Comparison of ENCODE assay signal across 8 mouse cellular contexts in the genomic region with DNA sequence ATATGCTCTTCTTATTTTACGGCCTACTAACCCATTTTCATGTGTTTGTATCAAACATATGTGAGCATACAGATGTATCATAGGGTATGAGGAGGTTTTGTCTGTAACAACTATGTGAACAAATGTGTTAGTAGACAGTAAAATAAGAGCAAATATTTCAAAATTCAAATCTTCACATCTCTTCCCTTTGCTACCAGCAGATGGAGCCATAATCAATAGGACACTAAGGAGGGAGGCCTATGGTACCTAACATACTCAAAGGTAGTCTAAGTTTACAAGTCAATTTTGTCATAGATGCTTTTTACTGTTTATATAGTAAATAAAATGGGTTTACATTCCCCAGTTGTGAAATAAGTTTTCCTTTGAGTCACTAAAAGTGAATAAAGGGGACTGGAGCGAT.
DNase-seq lines count a peak whose midpoint lies in the region; ATAC-seq and TF ChIP-seq lines count a peak whose summit lies in the region.
"Had no signal": no experiment of that assay in that cellular context is flagged by ENCODE, and none has a peak within 500 bp of the region (broad histone marks: within the 10 kb centered on the region; RNA-seq: fewer than 3 reads in every experiment).

No protein-coding gene starts in this region.

- no peak for ATAC-seq in intestine, postnatal 0 days
- ATAC-seq in intestine, embryonic 16.5 days: no peak
- ATAC-seq in embryonic facial prominence, embryonic 14.5 days (ENCODE audit: low read depth): no peak

- no peaks in the 10 kb centered on the region for H3K27me3 ChIP-seq in intestine, postnatal 0 days (replicated peaks; ENCODE audit: control insufficient read depth, insufficient read depth, low read length)
- no peaks in the 10 kb centered on the region for H3K27me3 ChIP-seq in intestine, embryonic 16.5 days (replicated peaks; ENCODE audit: control insufficient read depth, insufficient read depth, low read length)
- H3K27me3 ChIP-seq in E14TG2a.4 (ENCODE audit: insufficient read depth, low read length): no peaks in the 10 kb centered on the region
- no peaks in the 10 kb centered on the region for H3K27me3 ChIP-seq in embryonic facial prominence, embryonic 14.5 days (replicated peaks; ENCODE audit: control insufficient read depth, insufficient read depth, low read length)
- H3K27me3 ChIP-seq: embryonic facial prominence, embryonic 12.5 days had no signal

- TF ChIP-seq CTCF in intestine, postnatal 0 days (IDR thresholded peaks at IDR 0.05; ENCODE audit: low read depth): peak; percentile 84
- TF ChIP-seq CTCF in E14TG2a.4 (conservative IDR thresholded peaks at IDR 0.05; ENCODE audit: low read length): peak; percentile 45

- H3K9ac ChIP-seq in intestine, postnatal 0 days (ENCODE audit: low read depth, low read length): no peak overlapping the region
- H3K9ac ChIP-seq in intestine, embryonic 16.5 days (ENCODE audit: low read depth, low read length): no peak overlapping the region
- H3K9ac ChIP-seq in embryonic facial prominence, embryonic 14.5 days (ENCODE audit: low read depth, low read length): no peak overlapping the region
- H3K9ac ChIP-seq: embryonic facial prominence, embryonic 12.5 days had no signal

- no peaks in the 10 kb centered on the region for H3K9me3 ChIP-seq in intestine, postnatal 0 days (ENCODE audit: control insufficient read depth)
- no peaks in the 10 kb centered on the region for H3K9me3 ChIP-seq in intestine, embryonic 16.5 days (ENCODE audit: control insufficient read depth, low read length)
- H3K9me3 ChIP-seq in E14TG2a.4 (ENCODE audit: low read length): no peaks in the 10 kb centered on the region
- H3K9me3 ChIP-seq in embryonic facial prominence, embryonic 14.5 days (ENCODE audit: control insufficient read depth, low read length): no peaks in the 10 kb centered on the region
- H3K9me3 ChIP-seq: embryonic facial prominence, embryonic 12.5 days had no signal

- 97% methylated on average over 2 of the region's 2 CpGs for WGBS in intestine, postnatal 0 days
- 93% methylated on average over 2 of the region's 2 CpGs for WGBS in intestine, embryonic 16.5 days
- 87% methylated on average over 2 of the region's 2 CpGs for WGBS in embryonic facial prominence, embryonic 14.5 days

- H3K27ac ChIP-seq in intestine, postnatal 0 days (ENCODE audit: low read depth, low read length): no peak overlapping the region
- H3K27ac ChIP-seq in intestine, embryonic 16.5 days (ENCODE audit: low read length): no peak overlapping the region
- H3K27ac ChIP-seq in embryonic facial prominence, embryonic 14.5 days (replicated peaks; ENCODE audit: low read depth, low read length): no peak overlapping the region
- H3K27ac ChIP-seq: embryonic facial prominence, embryonic 12.5 days had no signal

- H3K4me1 ChIP-seq in intestine, postnatal 0 days (replicated peaks; ENCODE audit: control insufficient read depth, insufficient read depth, low read length): 0 out of 2 replicates have a peak, but pooled peaks cover 7% of the 10 kb centered on the region
- H3K4me1 ChIP-seq in intestine, embryonic 16.5 days (ENCODE audit: control insufficient read depth, insufficient read depth, low read length): peaks cover 16% of the 10 kb centered on the region
- no peaks in the 10 kb centered on the region for H3K4me1 ChIP-seq in E14TG2a.4 (replicated peaks; ENCODE audit: low read depth, low read length)
- no peaks in the 10 kb centered on the region for H3K4me1 ChIP-seq in embryonic facial prominence, embryonic 14.5 days (ENCODE audit: control insufficient read depth, insufficient read depth, low read length)
- H3K4me1 ChIP-seq: embryonic facial prominence, embryonic 12.5 days had no signal

- no peaks in the 10 kb centered on the region for H3K36me3 ChIP-seq in intestine, postnatal 0 days (ENCODE audit: control insufficient read depth, insufficient read depth)
- H3K36me3 ChIP-seq in intestine, embryonic 16.5 days (ENCODE audit: control insufficient read depth, insufficient read depth, low read length): no peaks in the 10 kb centered on the region
- H3K36me3 ChIP-seq in E14TG2a.4 (ENCODE audit: insufficient read depth, low read length): no peaks in the 10 kb centered on the region
- H3K36me3 ChIP-seq in embryonic facial prominence, embryonic 14.5 days (ENCODE audit: control insufficient read depth, insufficient read depth, low read length): no peaks in the 10 kb centered on the region
- H3K36me3 ChIP-seq: embryonic facial prominence, embryonic 12.5 days had no signal

- H3K4me2 ChIP-seq in intestine, postnatal 0 days (replicated peaks; ENCODE audit: low read depth): no peak overlapping the region
- no peak overlapping the region for H3K4me2 ChIP-seq in intestine, embryonic 16.5 days (ENCODE audit: low read depth, low read length)
- no peak overlapping the region for H3K4me2 ChIP-seq in embryonic facial prominence, embryonic 14.5 days (ENCODE audit: low read depth, low read length)
- H3K4me2 ChIP-seq: embryonic facial prominence, embryonic 12.5 days had no signal

- peak; percentile 54 for DNase-seq in A20 (ENCODE audit: low read depth, low spot score)
- peak; percentile 48 for DNase-seq in embryonic facial prominence, embryonic 14.5 days (ENCODE audit: low spot score)
- no peak for DNase-seq in ovary, adult 18-20 months (ENCODE audit: low spot score)
- DNase-seq in right cerebral cortex, postnatal 36 days (ENCODE audit: low spot score in 2 of 2): no peak

- no peak overlapping the region for H3K4me3 ChIP-seq in intestine, postnatal 0 days (ENCODE audit: low read depth, low read length)
- no peak overlapping the region for H3K4me3 ChIP-seq in intestine, embryonic 16.5 days (ENCODE audit: low read length)
- H3K4me3 ChIP-seq in E14TG2a.4 (replicated peaks; ENCODE audit: low read length): no peak overlapping the region
- H3K4me3 ChIP-seq in embryonic facial prominence, embryonic 14.5 days (ENCODE audit: low read depth, low read length): no peak overlapping the region
- H3K4me3 ChIP-seq: embryonic facial prominence, embryonic 12.5 days had no signal

Comparison
In these comparisons a context has a peak if more than half of its experiments do, and no peak if none do; other contexts are left out.
1. DNase-seq: peak in A20 (single experiment) and embryonic facial prominence, embryonic 14.5 days (single experiment); none in ovary, adult 18-20 months (single experiment) and right cerebral cortex, postnatal 36 days (0 of 2).